In genomic region chr14:20885091-20885888, GRCm38 (mm10) we compare ENCODE assay signal across 8 mouse cellular contexts. TPM values are rescaled to one million over a fixed set of nuclear protein-coding genes. Genes with fewer than 3 reads are reported as not detected.
DNase-seq lines count a peak whose midpoint lies in the region; ATAC-seq lines count a peak whose summit lies in the region.

No protein-coding gene starts in this region.

- no peak for ATAC-seq in embryonic facial prominence, embryonic 11.5 days (replicated peaks; ENCODE audit: insufficient number of reproducible peaks, low FRiP score, low TSS enrichment, low read depth)
- peak; percentile 65; the same call in 1 of the 2 replicates for ATAC-seq in kidney, embryonic 15.5 days (replicated peaks; ENCODE audit: low FRiP score)

- no peaks in the 10 kb centered on the region for H3K36me3 ChIP-seq in embryonic facial prominence, embryonic 11.5 days (replicated peaks; ENCODE audit: control insufficient read depth, insufficient read depth, low read depth, low read length)
- no peaks in the 10 kb centered on the region for H3K36me3 ChIP-seq in kidney, embryonic 15.5 days

- H3K9me3 ChIP-seq in embryonic facial prominence, embryonic 11.5 days (replicated peaks; ENCODE audit: control insufficient read depth, low read length) = no peaks in the 10 kb centered on the region
- no peaks in the 10 kb centered on the region for H3K9me3 ChIP-seq in kidney, embryonic 15.5 days (replicated peaks)

- no peaks in the 10 kb centered on the region for H3K27me3 ChIP-seq in embryonic facial prominence, embryonic 11.5 days (ENCODE audit: control insufficient read depth, insufficient read depth, low read length)
- H3K27me3 ChIP-seq in kidney, embryonic 15.5 days = no peaks in the 10 kb centered on the region

- no peak overlapping the region for H3K27ac ChIP-seq in embryonic facial prominence, embryonic 11.5 days (replicated peaks; ENCODE audit: low read depth, low read length)
- H3K27ac ChIP-seq in kidney, embryonic 15.5 days = peak overlapping the region; percentile 71

- 30% methylated on average over 10 of the region's 10 CpGs for WGBS in embryonic facial prominence, embryonic 11.5 days
- 21% methylated on average over 10 of the region's 10 CpGs for WGBS in kidney, embryonic 15.5 days

- H3K4me3 ChIP-seq in embryonic facial prominence, embryonic 11.5 days (ENCODE audit: low read depth, low read length) = no peak overlapping the region
- H3K4me3 ChIP-seq in kidney, embryonic 15.5 days (replicated peaks) = no peak overlapping the region

- no peak overlapping the region for H3K9ac ChIP-seq in embryonic facial prominence, embryonic 11.5 days (replicated peaks; ENCODE audit: low read length)
- no peak overlapping the region for H3K9ac ChIP-seq in kidney, embryonic 15.5 days

- DNase-seq in right cerebral cortex, adult 18-20 months = peak; percentile 3
- DNase-seq in right cerebral cortex, postnatal 36 days (ENCODE audit: low spot score in 2 of 2) = no peak
- DNase-seq in embryonic facial prominence, embryonic 11.5 days (ENCODE audit: low spot score) = peak; percentile 48
- peak; percentile 61 to 69 for DNase-seq in lung, postnatal 4 days
- DNase-seq in thymus, adult 18-20 months = peak; percentile 24 to 41
- no peak for DNase-seq in ovary, postnatal 36 days (ENCODE audit: low spot score)
- no peak for DNase-seq in cerebellum, postnatal 4 days (ENCODE audit: low spot score in 2 of 2)

- H3K4me2 ChIP-seq in embryonic facial prominence, embryonic 11.5 days (ENCODE audit: low read depth, low read length) = no peak overlapping the region
- H3K4me2 ChIP-seq in kidney, embryonic 15.5 days = peak overlapping the region; percentile 40

- no peaks in the 10 kb centered on the region; the same call in 1 of the 2 replicates for H3K4me1 ChIP-seq in embryonic facial prominence, embryonic 11.5 days (ENCODE audit: control insufficient read depth, insufficient read depth, low read length)
- peaks cover 23% of the 10 kb centered on the region for H3K4me1 ChIP-seq in kidney, embryonic 15.5 days

RNA-seq across cellular contexts. Expression of gene Vcl, which starts 43.9 kb away (rescaled TPM):
- 40.4 and 43.8 TPM in 2 replicates for polyA plus RNA-seq in embryonic facial prominence, embryonic 11.5 days (2014; fragmentation: Nextera tagmentation; extraction: Ambion mirVana)
- polyA plus RNA-seq in kidney, embryonic 15.5 days (2015; fragmentation: Nextera tagmentation; extraction: Ambion mirVana) = 46.4 and 51.3 TPM in 2 replicates

RNA-seq across cellular contexts. Expression of gene Plau, which starts 48.8 kb away (rescaled TPM):
- 0.83 and 1.0 TPM in 2 replicates for polyA plus RNA-seq in embryonic facial prominence, embryonic 11.5 days (2014; fragmentation: Nextera tagmentation; extraction: Ambion mirVana)
- polyA plus RNA-seq in kidney, embryonic 15.5 days (2015; fragmentation: Nextera tagmentation; extraction: Ambion mirVana) = 10.7 and 12.4 TPM in 2 replicates

Comparison
In these comparisons a context has a peak if more than half of its experiments do, and no peak if none do; other contexts are left out.
1. DNase-seq: peak in right cerebral cortex, adult 18-20 months (single experiment), embryonic facial prominence, embryonic 11.5 days (single experiment), lung, postnatal 4 days (2 of 2) and thymus, adult 18-20 months (2 of 2); none in right cerebral cortex, postnatal 36 days (0 of 2), ovary, postnatal 36 days (single experiment) and cerebellum, postnatal 4 days (0 of 2).